Mouse (Mus musculus) ES-E14 (cell line): Measurements from ENCODE around the gene Insm1. TPM values are rescaled to one million over a fixed set of nuclear protein-coding genes. Genes with fewer than 3 reads are reported as not detected.

Source experiments
- DNase-seq: peaks from one replicate; pipeline ENCODE4 v3.0.0-alpha.2; 2013; ENCODE audit warnings: low read depth, low spot score
- H3K27ac ChIP-seq: 2 replicates; pipeline ENCODE4 v1.5.1; 2012; ENCODE audit warnings: low read depth, mild to moderate bottlenecking, low read length, moderate library complexity, mixed read lengths; ENCODE audit not compliant: poor library complexity, insufficient read depth, severe bottlenecking
- H3K36me3 ChIP-seq: 2 replicates; pipeline ENCODE4 v1.6.1; 2012; ENCODE audit warnings: mild to moderate bottlenecking, low read length, moderate library complexity, mixed read lengths; ENCODE audit not compliant: control insufficient read depth, poor library complexity, insufficient read depth, severe bottlenecking
- H3K4me1 ChIP-seq, 2 experiments: fragments of 150-350 bp in 1 of 2; sonication (generic) in 1 of 2; 2 replicates each; pipeline ENCODE4 v1.6.1; 2012; ENCODE audit warnings: low read length in 2 of 2, mild to moderate bottlenecking in 1 of 2, mixed read lengths in 1 of 2; ENCODE audit not compliant: control insufficient read depth in 2 of 2, insufficient read depth in 2 of 2, poor library complexity in 1 of 2
- H3K4me3 ChIP-seq, 2 experiments: fragments of 150-350 bp in 1 of 2; sonication (generic) in 1 of 2; 2 replicates each; pipeline ENCODE4 v1.5.1; 2012; ENCODE audit warnings: low read length in 2 of 2, low read depth in 1 of 2, mild to moderate bottlenecking in 1 of 2, mixed read lengths in 1 of 2; ENCODE audit not compliant: insufficient read depth in 1 of 2, poor library complexity in 1 of 2, severe bottlenecking in 1 of 2
- H3K9ac ChIP-seq: 2 replicates; pipeline ENCODE4 v1.6.1; 2012; ENCODE audit warnings: low read depth, mild to moderate bottlenecking, low read length, mixed read lengths; ENCODE audit not compliant: poor library complexity, insufficient read depth, severe bottlenecking
- H3K9me3 ChIP-seq: fragments of 150-350 bp; sonication (generic); 2 replicates; pipeline ENCODE4 v1.6.1; 2012; ENCODE audit warnings: low read depth, mild to moderate bottlenecking, low read length; ENCODE audit not compliant: control insufficient read depth, insufficient read depth
- CHD2 ChIP-seq: IDR thresholded peaks from 2 replicates; pipeline ENCODE4 v1.6.1; 2014; ENCODE audit warnings: mild to moderate bottlenecking, low read depth, low read length, inconsistent platforms
- HCFC1 ChIP-seq: IDR thresholded peaks from 2 replicates; pipeline ENCODE4 v1.6.1; 2012; ENCODE audit warnings: low read length, inconsistent platforms, borderline replicate concordance; ENCODE audit not compliant: insufficient read depth
- MAFK ChIP-seq: IDR thresholded peaks from 2 replicates; pipeline ENCODE4 v1.6.1; 2014; ENCODE audit warnings: mild to moderate bottlenecking, low read depth, low read length, inconsistent platforms; ENCODE audit not compliant: insufficient read depth
- ZC3H11A ChIP-seq: IDR thresholded peaks from 2 replicates; pipeline ENCODE4 v1.6.1; 2012; ENCODE audit warnings: low read depth, mild to moderate bottlenecking, inconsistent platforms, low read length, borderline replicate concordance
- ZNF384 ChIP-seq: IDR thresholded peaks from 2 replicates; pipeline ENCODE4 v1.6.1; 2012; ENCODE audit warnings: low read depth, low read length, inconsistent platforms
- in situ Hi-C, 2 experiments: fragments of 600-800 bp; cut with MboI; formaldehyde crosslinking; loops; one replicate each; pipeline ENCODE4 v1.15.1; 2025; ENCODE audit warnings: low sequenced_read_pairs in 2 of 2, inconsistent platforms in 1 of 2; ENCODE audit not compliant: unreplicated experiment in 2 of 2
- total RNA-seq: library from RNA; depleted of rRNA; stranded (reverse); fragments of 300-350 nt; gene quantifications from 2 replicates; pipeline ENCODE4 v1.2.3, GENCODE M21; 2012

The Insm1 gene
- total RNA-seq, 1 experiment: 1.4 TPM

DNA sequence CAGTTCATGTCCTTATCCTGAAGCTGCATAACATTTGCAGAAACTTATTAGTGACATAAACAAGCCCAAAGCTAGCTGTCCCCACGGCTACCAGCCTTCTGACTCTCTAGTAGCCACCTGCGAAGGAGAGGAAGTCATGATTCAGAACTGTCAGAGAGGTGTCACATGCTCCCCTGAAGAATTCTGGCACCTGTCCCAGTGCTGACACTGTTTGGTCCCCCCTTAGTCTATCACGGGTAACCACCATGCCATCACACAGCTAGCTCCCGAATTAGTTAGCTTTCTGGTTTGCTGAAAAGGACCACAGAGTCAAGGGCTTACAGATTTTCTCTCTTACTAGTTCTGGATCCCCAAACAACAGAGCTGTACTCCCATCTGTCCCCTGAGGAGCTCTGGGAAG lies 43.3 kb downstream of the Insm1 start:
- TF ChIP-seq ZC3H11A: no peak
- TF ChIP-seq CHD2: no peak
- no peak for TF ChIP-seq ZNF384
- no peak for TF ChIP-seq HCFC1
- TF ChIP-seq MAFK: no peak
- Histone ChIP-seq H3K4me3 (no peak overlapping the region), H3K9ac (no peak overlapping the region), H3K36me3 (no peaks in the 10 kb centered on the region), H3K9me3 (no peaks in the 10 kb centered on the region), H3K4me1 (no peaks in the 10 kb centered on the region), H3K27ac (no peak overlapping the region)
- in situ Hi-C loops: no loop called here
- DNase-seq: no peak

GRCm38 (mm10) chr2:146266539-146266938 lies 44.8 kb downstream of the Insm1 start:
- H3K36me3 ChIP-seq: no peaks in the 10 kb centered on the region
- H3K9ac ChIP-seq: no peak overlapping the region
- H3K9me3 ChIP-seq: no peaks in the 10 kb centered on the region
- no peak overlapping the region for H3K27ac ChIP-seq
- no peaks in the 10 kb centered on the region for H3K4me1 ChIP-seq
- TF ChIP-seq ZNF384: no peak
- no peak for TF ChIP-seq CHD2
- no peak for TF ChIP-seq ZC3H11A
- no peak for TF ChIP-seq MAFK
- TF ChIP-seq HCFC1: no peak
- H3K4me3 ChIP-seq: no peak overlapping the region
- in situ Hi-C loops: no loop called here
- no peak for DNase-seq
